In the genomic region with DNA sequence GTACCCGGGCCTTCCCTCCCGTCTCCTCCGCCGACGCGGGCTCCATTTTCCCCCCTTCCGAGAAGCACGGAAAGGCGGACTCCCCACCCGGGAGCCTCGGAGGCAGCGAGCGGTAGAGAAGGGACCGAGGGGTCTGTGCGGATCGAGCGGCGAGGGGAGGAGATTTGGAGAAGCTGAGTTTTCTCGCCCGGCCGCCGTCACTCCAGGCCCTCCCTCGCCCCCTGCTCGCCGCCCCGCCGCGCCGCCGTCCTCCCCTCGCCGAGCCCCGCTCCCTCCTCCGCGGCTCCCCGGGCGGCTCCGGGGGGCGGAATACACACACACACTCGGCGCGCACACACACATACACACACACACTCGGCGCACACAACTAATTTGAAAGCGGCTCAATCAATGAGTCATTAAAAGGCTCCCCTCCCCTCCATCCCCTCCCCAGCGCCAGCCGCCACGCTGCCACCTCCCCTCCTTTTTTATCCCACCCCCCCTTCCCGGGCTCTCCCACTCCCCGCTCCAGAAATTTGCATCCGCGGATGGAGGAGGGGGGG, we compare ENCODE assay signal across 8 mouse cellular contexts. TPM values are rescaled to one million over a fixed set of nuclear protein-coding genes. Genes with fewer than 3 reads are reported as not detected.
DNase-seq lines count a peak whose midpoint lies in the region; ATAC-seq and TF ChIP-seq lines count a peak whose summit lies in the region.

No protein-coding gene starts in this region.

- peak; percentile 48 for DNase-seq in c-Kit-positive CD71-positive TER-119-positive erythroid progenitor cells, embryonic 14.5 days (ENCODE audit: low spot score)
- DNase-seq in heart, postnatal 0 days (ENCODE audit: low spot score): peak; percentile 73
- peak; percentile 82 to 91 for DNase-seq in kidney, postnatal 4 days
- peak; percentile 82 to 83 for DNase-seq in lung, adult 18-20 months
- DNase-seq in thymus, postnatal 0 days (ENCODE audit: low spot score): peak; percentile 51

- H3K27me3 ChIP-seq in E14TG2a.4 (ENCODE audit: insufficient read depth, low read length): no peaks in the 10 kb centered on the region
- H3K27me3 ChIP-seq in forebrain, embryonic 12.5 days: no peaks in the 10 kb centered on the region
- H3K27me3 ChIP-seq in heart, postnatal 0 days (ENCODE audit: control insufficient read depth, insufficient read depth, low read length): no peaks in the 10 kb centered on the region

- no peaks in the 10 kb centered on the region for H3K9me3 ChIP-seq in E14TG2a.4 (ENCODE audit: low read length)
- H3K9me3 ChIP-seq in forebrain, embryonic 12.5 days: no peaks in the 10 kb centered on the region
- no peaks in the 10 kb centered on the region for H3K9me3 ChIP-seq in heart, postnatal 0 days (replicated peaks; ENCODE audit: control insufficient read depth, low read length)

- peaks cover 62% of the 10 kb centered on the region for H3K4me1 ChIP-seq in E14TG2a.4 (replicated peaks; ENCODE audit: low read depth, low read length)
- peaks cover 45% of the 10 kb centered on the region for H3K4me1 ChIP-seq in forebrain, embryonic 12.5 days
- peaks cover 22% of the 10 kb centered on the region for H3K4me1 ChIP-seq in heart, postnatal 0 days (ENCODE audit: control insufficient read depth, insufficient read depth)

- TF ChIP-seq CTCF in E14TG2a.4 (conservative IDR thresholded peaks at IDR 0.05; ENCODE audit: low read length): no peak
- no peak for TF ChIP-seq CTCF in heart, postnatal 0 days (IDR thresholded peaks at IDR 0.05; ENCODE audit: low read depth)

- peak; percentile 83 for ATAC-seq in forebrain, embryonic 12.5 days (ENCODE audit: low FRiP score)
- ATAC-seq in heart, postnatal 0 days (ENCODE audit: insufficient read depth, low read depth): peak; percentile 69
- ATAC-seq in neutrophil, adult 5-6 weeks (ENCODE audit: extremely low read depth, insufficient number of reproducible peaks, low FRiP score, poor library complexity, severe bottlenecking): peak; percentile 42

- H3K4me2 ChIP-seq in forebrain, embryonic 12.5 days: peak overlapping the region; percentile 71
- H3K4me2 ChIP-seq in heart, postnatal 0 days (ENCODE audit: low read depth, low read length): peak overlapping the region; percentile 80

- H3K27ac ChIP-seq in forebrain, embryonic 12.5 days: peak overlapping the region; percentile 100
- peak overlapping the region; percentile 99 for H3K27ac ChIP-seq in heart, postnatal 0 days (ENCODE audit: low read depth)

- peak overlapping the region; percentile 100 for H3K9ac ChIP-seq in forebrain, embryonic 12.5 days
- peak overlapping the region; percentile 99 for H3K9ac ChIP-seq in heart, postnatal 0 days (replicated peaks; ENCODE audit: low read depth, low read length)

- 0% methylated on average over 29 of the region's 52 CpGs for WGBS in forebrain, embryonic 12.5 days
- 0% methylated on average over 21 of the region's 52 CpGs for WGBS in heart, postnatal 0 days

- TF ChIP-seq EP300 in heart, postnatal 0 days (IDR thresholded peaks at IDR 0.05; ENCODE audit: low read depth): no peak; the same call in 1 of the 2 replicates

- peak overlapping the region; percentile 91 for H3K4me3 ChIP-seq in E14TG2a.4 (replicated peaks; ENCODE audit: low read length)
- H3K4me3 ChIP-seq in forebrain, embryonic 12.5 days (replicated peaks): peak overlapping the region; percentile 99
- peak overlapping the region; percentile 86 for H3K4me3 ChIP-seq in heart, postnatal 0 days (ENCODE audit: low read depth, low read length)

- H3K36me3 ChIP-seq in E14TG2a.4 (ENCODE audit: insufficient read depth, low read length): no peaks in the 10 kb centered on the region
- no peaks in the 10 kb centered on the region; the same call in 1 of the 2 replicates for H3K36me3 ChIP-seq in forebrain, embryonic 12.5 days (replicated peaks)
- H3K36me3 ChIP-seq in heart, postnatal 0 days (replicated peaks; ENCODE audit: control insufficient read depth, insufficient read depth, low read length): no peaks in the 10 kb centered on the region

RNA-seq across cellular contexts. Expression of gene Bicral, which starts 0.8 kb away (rescaled TPM):
- 7.1 and 7.5 TPM in 2 replicates for polyA plus RNA-seq in forebrain, embryonic 12.5 days (2016; fragmentation: Nextera tagmentation; extraction: Ambion mirVana)
- 3.6 and 17.2 TPM in 2 replicates for total RNA-seq in heart, postnatal 0 days (2014; rRNA removed; ENCODE audit: low replicate concordance)
- polyA plus RNA-seq in heart, postnatal 0 days (2015; fragmentation: Nextera tagmentation; extraction: Ambion mirVana): 1.8 and 2.3 TPM in 2 replicates
- total RNA-seq in neutrophil, adult 5-6 weeks (2017): 41.3 and 43.6 TPM in 2 replicates
- 4.5 and 5.6 TPM in 2 replicates for polyA plus RNA-seq in thymus, postnatal 0 days (2015; fragmentation: Nextera tagmentation; extraction: Ambion mirVana)

RNA-seq across cellular contexts. Expression of gene Tbcc, which starts 33.1 kb away (rescaled TPM):
- 63.2 and 67.3 TPM in 2 replicates for polyA plus RNA-seq in forebrain, embryonic 12.5 days (2016; fragmentation: Nextera tagmentation; extraction: Ambion mirVana)
- total RNA-seq in heart, postnatal 0 days (2014; rRNA removed; ENCODE audit: low replicate concordance): 37.8 and 44.8 TPM in 2 replicates
- polyA plus RNA-seq in heart, postnatal 0 days (2015; fragmentation: Nextera tagmentation; extraction: Ambion mirVana): 43.6 and 43.7 TPM in 2 replicates
- total RNA-seq in neutrophil, adult 5-6 weeks (2017): 14.8 and 20.4 TPM in 2 replicates
- polyA plus RNA-seq in thymus, postnatal 0 days (2015; fragmentation: Nextera tagmentation; extraction: Ambion mirVana): 54.1 and 60.3 TPM in 2 replicates

RNA-seq across cellular contexts. Expression of gene Prph2, which starts 52.8 kb away (rescaled TPM):
- not detected in 2 replicates for polyA plus RNA-seq in forebrain, embryonic 12.5 days (2016; fragmentation: Nextera tagmentation; extraction: Ambion mirVana)
- not detected in 2 replicates for total RNA-seq in heart, postnatal 0 days (2014; rRNA removed; ENCODE audit: low replicate concordance)
- polyA plus RNA-seq in heart, postnatal 0 days (2015; fragmentation: Nextera tagmentation; extraction: Ambion mirVana): not detected in 2 replicates
- total RNA-seq in neutrophil, adult 5-6 weeks (2017): not detected in 2 replicates
- polyA plus RNA-seq in thymus, postnatal 0 days (2015; fragmentation: Nextera tagmentation; extraction: Ambion mirVana): not detected in 2 replicates

Comparison
In these comparisons a context has a peak if more than half of its experiments do, and no peak if none do; other contexts are left out.
1. Peak in every context shown above with its lines: DNase-seq, ATAC-seq, H3K4me3 ChIP-seq and H3K27ac ChIP-seq.